Mouse (Mus musculus) forebrain, postnatal 0 days (tissue): ENCODE results near the gene Ptprj. TPM values are rescaled to one million over a fixed set of nuclear protein-coding genes. Genes with fewer than 3 reads are reported as not detected.
"Not testable (repeated sequence)": the region's sequence is repeated elsewhere in the genome, so short reads cannot be mapped to it uniquely, and the experiment has no call there.

Experiments
- ATAC-seq: fragments of 200-750 bp; cut with Nextera tagmentation; 2 replicates; pipeline ENCODE4 v1.8.0; 2017; ENCODE audit warnings: mild to moderate bottlenecking, moderate library complexity
- DNase-seq: peaks from one replicate; pipeline ENCODE4 v3.0.0-alpha.2; 2015
- H3K27ac ChIP-seq: fragments of 300-500 bp; sonication (generic); 2 replicates; pipeline ENCODE4 v1.5.1; 2014; ENCODE audit warnings: low read depth, mild to moderate bottlenecking, antibody characterized with exemption, low read length, moderate library complexity, mixed read lengths
- H3K27me3 ChIP-seq: fragments of 300-500 bp; sonication (generic); 2 replicates; pipeline ENCODE4 v1.6.1; 2014; ENCODE audit warnings: mild to moderate bottlenecking, low read length, mixed read lengths; ENCODE audit not compliant: insufficient read depth
- H3K36me3 ChIP-seq: fragments of 300-500 bp; sonication (generic); 2 replicates; pipeline ENCODE4 v1.6.1; 2014; ENCODE audit warnings: mild to moderate bottlenecking, moderate library complexity; ENCODE audit not compliant: insufficient read depth
- H3K4me1 ChIP-seq: fragments of 300-500 bp; sonication (generic); 2 replicates; pipeline ENCODE4 v1.6.1; 2014; ENCODE audit warnings: antibody characterized with exemption; ENCODE audit not compliant: insufficient read depth
- H3K4me2 ChIP-seq: fragments of 300-500 bp; sonication (generic); 2 replicates; pipeline ENCODE4 v1.6.1; 2014; ENCODE audit warnings: low read depth, mild to moderate bottlenecking, moderate library complexity
- H3K4me3 ChIP-seq: fragments of 300-500 bp; sonication (generic); 2 replicates; pipeline ENCODE4 v1.5.1; 2014; ENCODE audit warnings: low read depth, low read length, mixed read lengths
- H3K9ac ChIP-seq: fragments of 300-500 bp; sonication (generic); 2 replicates; pipeline ENCODE4 v1.6.1; 2014; ENCODE audit warnings: mild to moderate bottlenecking
- H3K9me3 ChIP-seq: fragments of 300-500 bp; sonication (generic); 2 replicates; pipeline ENCODE4 v1.6.1; 2016; ENCODE audit warnings: low read length
- WGBS: fragments of 180-500 bp; shearing (Covaris S2); extraction: QIAGEN DNeasy Blood & Tissue Kit; methylation state at CpG from one replicate; pipeline ENCODE4 v1.1.7; 2014; 5-methylcytosine and 5-hydroxymethylcytosine counted together
- polyA plus RNA-seq: library from polyadenylated mRNA; unstranded; fragments of >200 nt; fragmentation: Nextera tagmentation; extraction: Ambion mirVana; gene quantifications from 2 replicates; pipeline ENCODE4 v1.2.1, GENCODE M21; 2015
- total RNA-seq: library from RNA; depleted of rRNA; stranded (reverse); fragments of >200 nt; gene quantifications from 2 replicates; pipeline ENCODE4 v1.2.3, GENCODE M21; 2014; rRNA removed

Ptprj gene
- total and polyA plus RNA-seq, 2 experiments from 2014 or later = 3.9 to 34.0 TPM

- H3K36me3 ChIP-seq, H3K4me3 ChIP-seq, H3K27me3 ChIP-seq, H3K4me1 ChIP-seq, H3K27ac ChIP-seq, H3K9ac ChIP-seq, H3K4me2 ChIP-seq, H3K9me3 ChIP-seq, ATAC-seq, DNase-seq: not testable (repeated sequence)
- WGBS = no CpG with 5 or more reads among the region's 11 CpGs
Observed at GRCm38 (mm10) chr2:90428988-90429717, 151.3 kb downstream of the Ptprj start.

- not testable (repeated sequence) for H3K4me2 ChIP-seq, DNase-seq, H3K4me1 ChIP-seq, H3K9ac ChIP-seq, H3K36me3 ChIP-seq, H3K4me3 ChIP-seq, H3K27me3 ChIP-seq, H3K9me3 ChIP-seq, H3K27ac ChIP-seq, ATAC-seq
- no CpG with 5 or more reads among the region's 4 CpGs for WGBS
Observed at GRCm38 (mm10) chr2:90424937-90425336, 155.5 kb downstream of the Ptprj start.

- not testable (repeated sequence) for H3K4me1 ChIP-seq, H3K4me2 ChIP-seq, H3K4me3 ChIP-seq, H3K36me3 ChIP-seq, H3K27ac ChIP-seq, H3K9me3 ChIP-seq, DNase-seq, ATAC-seq, H3K9ac ChIP-seq, H3K27me3 ChIP-seq
- 80% methylated on average over 6 of the region's 6 CpGs for WGBS
Observed at GRCm38 (mm10) chr2:90422282-90422681, 158.2 kb downstream of the Ptprj start.

GRCm38 (mm10) chr2:90414110-90414821 lies 166.2 kb downstream of the Ptprj start:
- not testable (repeated sequence) for H3K4me2 ChIP-seq, DNase-seq, H3K36me3 ChIP-seq, H3K27me3 ChIP-seq, H3K27ac ChIP-seq, H3K9me3 ChIP-seq, H3K4me3 ChIP-seq, H3K4me1 ChIP-seq, H3K9ac ChIP-seq
- peak; percentile 18; the same call in 1 of the 2 replicates for ATAC-seq
- 29% methylated on average over 4 of the region's 4 CpGs for WGBS

GRCm38 (mm10) chr2:90398633-90399107 lies 181.8 kb downstream of the Ptprj start, which contains the start of gene Olfr1274-ps:
Gene Olfr1274-ps (plus strand): TSS chr2:90398683.
- DNase-seq, H3K27me3 ChIP-seq, H3K4me1 ChIP-seq, H3K9me3 ChIP-seq, H3K36me3 ChIP-seq, H3K9ac ChIP-seq, ATAC-seq, H3K27ac ChIP-seq, H3K4me2 ChIP-seq, H3K4me3 ChIP-seq: not testable (repeated sequence)
- whole genome bisulfite sequencing = 87% methylated on average over 5 of the region's 7 CpGs

Other genes starting within 250 kb of the Ptprj start
- gene Olfr1274-ps, start 182.0 kb downstream of the Ptprj start, total RNA-seq = not detected in 2 replicates
- not detected in 2 replicates for gene Olfr1274-ps, start 182.0 kb downstream of the Ptprj start, polyA plus RNA-seq
- gene Nup160, start 96.6 kb upstream of the Ptprj start, total RNA-seq = 21.6 and 22.9 TPM in 2 replicates
- gene Nup160, start 96.6 kb upstream of the Ptprj start, polyA plus RNA-seq = 6.2 and 10.9 TPM in 2 replicates
- 77.0 and 98.6 TPM in 2 replicates for gene Fnbp4, start 164.7 kb upstream of the Ptprj start, total RNA-seq
- 28.4 and 48.8 TPM in 2 replicates for gene Fnbp4, start 164.7 kb upstream of the Ptprj start, polyA plus RNA-seq
- gene Agbl2, start 202.1 kb upstream of the Ptprj start, total RNA-seq = 1.0 and 1.1 TPM in 2 replicates
- 0.58 and 0.77 TPM in 2 replicates for gene Agbl2, start 202.1 kb upstream of the Ptprj start, polyA plus RNA-seq